Mouse (Mus musculus) heart, embryonic 10.5 days (tissue): ENCODE results near the gene Ostm1. TPM values are rescaled to one million over a fixed set of nuclear protein-coding genes. Genes with fewer than 3 reads are reported as not detected.

ENCODE experiments used
- DNase-seq: peaks from one replicate; pipeline ENCODE4 v3.0.0-alpha.2; 2017; ENCODE audit warnings: low spot score
- H3K27ac ChIP-seq: fragments of 300-500 bp; sonication (generic); 2 replicates; pipeline ENCODE4 v1.5.1; 2016; ENCODE audit warnings: mild to moderate bottlenecking
- H3K27me3 ChIP-seq: fragments of 300-500 bp; sonication (generic); 2 replicates; pipeline ENCODE4 v1.6.1; 2016; ENCODE audit warnings: mild to moderate bottlenecking; ENCODE audit not compliant: poor library complexity, insufficient read depth, severe bottlenecking
- H3K36me3 ChIP-seq: fragments of 300-500 bp; sonication (generic); 2 replicates; pipeline ENCODE4 v1.6.1; 2016; ENCODE audit warnings: mild to moderate bottlenecking, moderate library complexity
- H3K4me1 ChIP-seq: fragments of 300-500 bp; sonication (generic); 2 replicates; pipeline ENCODE4 v1.6.1; 2016; ENCODE audit warnings: mild to moderate bottlenecking
- H3K4me3 ChIP-seq: fragments of 300-500 bp; sonication (generic); 2 replicates; pipeline ENCODE4 v1.5.1; 2016; ENCODE audit warnings: mild to moderate bottlenecking, moderate library complexity
- H3K9me3 ChIP-seq: fragments of 300-500 bp; sonication (generic); 2 replicates; pipeline ENCODE4 v1.6.1; 2016; ENCODE audit warnings: mild to moderate bottlenecking, moderate library complexity
- WGBS: fragments of 180-500 bp; shearing (Covaris S2); methylation state at CpG from one replicate; pipeline ENCODE4 v1.1.7; 2016; 5-methylcytosine and 5-hydroxymethylcytosine counted together
- polyA plus RNA-seq: library from polyadenylated mRNA; unstranded; fragments of >200 nt; fragmentation: Nextera tagmentation; extraction: Ambion mirVana; gene quantifications from 2 replicates; pipeline ENCODE4 v1.2.1, GENCODE M21; 2016

Ostm1 gene
- polyA plus RNA-seq: 21.1 and 31.6 TPM in 2 replicates

DNA sequence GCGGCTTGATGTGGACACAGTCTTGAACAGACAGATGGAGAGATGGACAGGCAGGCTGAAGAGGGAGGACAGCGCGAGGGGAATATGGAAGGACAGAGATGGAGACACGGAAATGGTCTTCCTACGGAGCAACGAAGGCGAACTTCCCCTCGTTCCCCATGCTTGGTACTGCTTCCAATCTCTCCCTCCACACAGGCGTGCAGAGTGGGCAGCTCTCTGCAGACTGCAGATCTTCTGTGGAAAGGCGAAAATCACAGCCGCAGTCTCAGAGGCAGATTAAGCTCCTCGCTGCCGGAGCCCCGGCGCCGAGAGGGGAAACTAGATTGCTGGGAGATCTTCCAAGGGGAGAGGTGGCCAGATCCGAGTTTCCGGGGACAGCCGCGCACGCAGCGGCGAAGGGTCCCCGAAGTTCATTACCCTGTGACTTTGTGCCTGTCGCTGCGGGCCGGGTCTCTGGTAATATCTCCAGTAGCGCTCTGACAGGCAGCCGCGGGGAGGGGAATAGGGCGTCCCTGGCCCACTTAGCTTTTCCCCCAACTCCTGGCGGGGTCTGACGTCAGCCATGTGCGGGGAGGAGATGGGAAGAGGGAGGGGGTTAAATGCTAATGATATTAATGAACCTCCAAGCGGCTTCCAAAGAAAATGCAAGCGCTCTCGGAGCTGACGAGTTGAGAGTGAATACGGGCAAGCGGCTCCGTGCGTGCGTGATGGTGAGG is at the start of gene Ostm1, which contains the start of gene Nr2e1:
TSS of gene Ostm1 (plus strand) at position 666 of the 716 bp plus-strand sequence.
TSS of gene Nr2e1 (minus strand) at position 476 of the 716 bp plus-strand sequence.
- no peak within 1 kb of the TSS for H3K27ac ChIP-seq
- peak within 1 kb of the TSS; percentile 49 for H3K4me3 ChIP-seq
- no peaks in the 10 kb centered on the region for H3K9me3 ChIP-seq
- no peaks in the 10 kb centered on the region for H3K36me3 ChIP-seq
- DNase-seq: no peak
- H3K27me3 ChIP-seq: peaks cover 98% of the 10 kb centered on the region
- under 1% methylated on average over 43 of the region's 43 CpGs for WGBS
- H3K4me1 ChIP-seq: peaks cover 43% of the 10 kb centered on the region

DNA sequence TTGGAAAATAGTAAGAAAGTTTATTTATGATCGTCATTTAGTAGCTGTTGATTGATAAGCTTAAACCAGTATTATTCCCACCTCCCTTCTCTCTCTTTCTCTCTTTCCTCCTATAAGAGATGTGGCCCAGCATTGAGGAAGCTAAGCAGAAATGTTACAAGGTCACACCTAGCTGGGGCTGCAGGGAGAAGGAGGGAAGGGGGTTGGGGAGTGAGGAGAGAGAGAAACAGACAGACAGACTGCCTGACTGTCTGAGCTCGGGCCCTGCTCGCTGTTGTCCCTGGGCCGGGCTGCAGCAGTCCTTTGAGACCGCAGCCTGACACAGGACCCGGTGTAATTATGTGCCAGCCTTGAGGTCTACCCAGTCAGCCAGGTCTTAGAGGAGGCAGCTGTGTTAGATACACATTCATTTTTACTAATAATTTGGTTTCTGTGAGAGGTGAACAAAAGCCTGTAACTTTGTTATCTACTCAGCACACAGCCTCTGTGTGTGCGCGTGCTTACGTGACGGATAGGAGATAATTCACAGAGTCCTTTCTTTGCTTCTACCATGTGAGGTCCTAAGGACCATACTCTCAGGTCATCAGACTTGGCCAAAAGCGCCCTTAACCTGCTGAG is 49.7 kb upstream of the Ostm1 start:
- Histone ChIP-seq H3K36me3 (peaks cover 62% of the 10 kb centered on the region), H3K27ac (peak overlapping the region; percentile 73)
- 82% methylated on average over 11 of the region's 11 CpGs for WGBS

DNA sequence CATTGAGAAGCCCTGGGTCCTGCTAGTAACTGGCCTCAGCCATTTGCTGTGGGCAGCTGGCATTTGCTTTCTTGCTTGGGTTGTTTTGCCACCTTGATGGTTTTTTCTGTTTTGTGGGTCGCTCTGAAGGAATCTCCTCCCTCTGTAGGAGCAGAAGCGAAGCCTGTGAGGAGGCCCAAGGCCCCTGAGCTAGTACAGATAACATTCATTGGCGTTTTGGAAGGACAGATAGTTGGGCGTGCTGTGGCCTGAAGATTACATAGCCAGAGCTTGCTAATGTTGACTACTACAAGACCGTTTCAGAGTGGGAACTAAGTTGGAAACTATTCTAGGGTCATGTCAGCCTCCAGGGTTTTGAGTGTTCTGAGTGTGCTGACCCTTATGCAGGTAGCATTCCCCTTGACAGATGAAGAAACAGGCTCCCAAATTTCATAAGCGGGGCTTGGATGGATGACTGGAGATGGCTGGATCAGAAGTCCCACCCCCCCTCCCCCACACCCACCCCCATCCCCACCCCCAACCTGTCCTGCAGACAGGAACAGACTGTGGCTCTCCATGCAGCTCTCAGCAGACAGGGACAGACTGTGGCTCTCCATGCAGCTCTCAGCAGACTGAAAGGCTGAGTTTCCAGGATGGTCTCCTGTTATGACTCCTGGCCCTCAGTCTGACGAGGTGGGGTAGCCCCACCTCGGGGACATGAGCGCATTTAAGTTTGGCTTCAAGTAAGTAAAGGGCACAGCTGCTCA is 45.9 kb upstream of the Ostm1 start:
- DNase-seq: peak; percentile 90
- H3K27me3 ChIP-seq: no peaks in the 10 kb centered on the region
- H3K27ac ChIP-seq: peak overlapping the region; percentile 75
- no peaks in the 10 kb centered on the region for H3K9me3 ChIP-seq
- H3K4me1 ChIP-seq: peaks cover 25% of the 10 kb centered on the region
- WGBS: 53% methylated on average over 9 of the region's 9 CpGs
- peaks cover 34% of the 10 kb centered on the region for H3K36me3 ChIP-seq
- H3K4me3 ChIP-seq: no peak overlapping the region

More for the DNA sequence above, 49.7 kb upstream of the Ostm1 start:
- H3K4me1 ChIP-seq: peaks cover 22% of the 10 kb centered on the region
- DNase-seq: peak; percentile 85
- no peaks in the 10 kb centered on the region for H3K27me3 ChIP-seq
- no peak overlapping the region for H3K4me3 ChIP-seq
- no peaks in the 10 kb centered on the region for H3K9me3 ChIP-seq

DNA sequence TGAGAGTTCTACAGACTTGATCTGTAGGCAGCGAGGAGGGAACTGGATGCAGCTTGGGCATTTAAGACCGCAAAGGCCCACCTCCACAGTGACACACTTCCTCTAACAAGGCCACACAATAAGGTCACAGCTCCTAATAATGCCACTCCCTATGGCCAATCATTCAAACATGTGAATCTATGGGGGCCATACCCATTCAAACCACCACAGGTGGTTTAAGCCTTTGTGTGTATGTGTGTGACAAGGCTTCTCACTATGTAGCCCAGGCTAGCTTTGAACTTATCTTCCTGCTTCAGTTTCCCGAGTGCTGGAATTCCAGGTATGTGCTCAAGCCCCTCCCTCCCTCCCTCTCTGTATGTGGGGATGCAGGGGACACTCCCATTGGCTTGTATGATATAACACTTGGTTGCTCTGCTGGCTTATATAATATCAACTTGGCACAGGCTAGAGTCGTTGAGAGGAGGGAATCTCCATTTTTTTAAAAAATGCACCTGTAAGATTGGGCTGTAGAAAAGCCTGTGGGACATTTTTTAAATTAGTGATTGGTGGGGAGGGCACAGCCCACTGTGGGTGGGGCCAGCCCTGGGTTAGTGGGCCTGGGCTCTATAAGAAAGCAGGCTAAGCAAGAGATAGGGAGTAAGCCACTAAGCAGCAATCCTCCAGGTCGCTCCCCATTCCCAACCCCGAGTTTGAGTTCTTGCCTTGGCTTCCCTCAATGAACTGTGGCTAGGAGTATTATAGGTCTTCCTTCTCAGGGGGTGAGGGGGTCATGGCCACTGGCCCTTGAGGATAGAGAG is 37.7 kb upstream of the Ostm1 start:
- H3K27me3 ChIP-seq: no peaks in the 10 kb centered on the region
- H3K4me1 ChIP-seq: no peaks in the 10 kb centered on the region
- H3K9me3 ChIP-seq: no peaks in the 10 kb centered on the region
- H3K4me3 ChIP-seq: no peak overlapping the region
- H3K27ac ChIP-seq: peak overlapping the region; percentile 32; the same call in 1 of the 2 replicates
- DNase-seq: no peak
- 74% methylated on average over 6 of the region's 6 CpGs for WGBS
- no peaks in the 10 kb centered on the region for H3K36me3 ChIP-seq

DNA sequence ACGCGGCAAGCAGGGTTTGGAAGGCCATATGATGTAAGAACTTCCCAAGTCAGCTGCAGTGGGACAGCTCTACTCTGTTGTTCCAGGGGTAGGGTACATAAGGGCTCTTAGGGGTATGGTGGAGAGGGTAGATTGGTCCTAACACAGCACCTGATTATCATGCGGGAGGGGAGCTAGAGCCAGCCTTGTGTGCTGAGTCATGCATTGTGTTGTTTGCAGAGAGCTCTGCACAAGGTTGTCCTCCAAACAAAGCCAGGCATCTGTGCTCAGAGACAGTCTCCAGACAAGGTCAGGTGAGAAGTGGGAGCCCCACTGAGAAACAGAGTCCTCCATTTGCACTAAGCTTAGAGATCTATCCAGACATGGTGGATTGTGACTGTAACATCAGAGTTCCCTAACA is 37.1 kb upstream of the Ostm1 start:
- 83% methylated on average over 3 of the region's 3 CpGs for WGBS
- no peaks in the 10 kb centered on the region for H3K9me3 ChIP-seq
- H3K27me3 ChIP-seq: no peaks in the 10 kb centered on the region
- peak overlapping the region; percentile 32; the same call in 1 of the 2 replicates for H3K27ac ChIP-seq
- peak; percentile 81 for DNase-seq
- no peaks in the 10 kb centered on the region for H3K36me3 ChIP-seq
- no peak overlapping the region for H3K4me3 ChIP-seq
- H3K4me1 ChIP-seq: no peaks in the 10 kb centered on the region

DNA sequence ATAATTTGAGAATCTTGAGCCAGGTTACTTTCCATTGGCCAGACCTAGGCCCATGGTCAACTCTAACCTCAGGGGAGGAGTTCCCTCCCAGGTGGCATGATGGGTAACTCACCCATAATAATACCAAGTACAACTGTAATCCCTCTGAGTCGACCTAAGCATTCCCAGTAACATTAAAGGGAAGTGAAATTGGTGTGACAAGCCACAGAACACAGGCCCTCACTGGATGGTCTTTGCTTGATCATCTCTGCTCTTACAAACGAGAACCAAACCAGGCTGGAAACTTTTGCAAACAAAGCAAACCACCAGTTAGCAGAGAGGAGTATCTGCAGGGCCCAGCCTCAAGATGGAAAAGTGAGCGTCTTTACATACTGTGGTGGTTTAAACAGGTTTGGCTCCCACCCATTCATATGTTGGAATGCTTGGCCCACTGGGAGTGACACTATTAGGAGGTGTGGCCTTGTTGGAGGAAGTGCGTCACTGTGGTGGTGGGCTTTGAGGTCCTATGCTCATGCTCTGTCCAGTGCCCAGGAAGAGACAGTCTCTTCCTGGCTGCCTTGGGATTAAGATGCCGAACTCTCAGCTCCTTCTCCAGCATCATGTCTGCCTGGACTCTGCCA is 23.9 kb upstream of the Ostm1 start:
- no peak overlapping the region for H3K27ac ChIP-seq
- no peak for DNase-seq
- H3K4me1 ChIP-seq: no peaks in the 10 kb centered on the region
- H3K9me3 ChIP-seq: no peaks in the 10 kb centered on the region
- H3K36me3 ChIP-seq: no peaks in the 10 kb centered on the region
- peaks cover 20% of the 10 kb centered on the region; the same call in 1 of the 2 replicates for H3K27me3 ChIP-seq
- 72% methylated on average over 5 of the region's 5 CpGs for WGBS
- H3K4me3 ChIP-seq: no peak overlapping the region

DNA sequence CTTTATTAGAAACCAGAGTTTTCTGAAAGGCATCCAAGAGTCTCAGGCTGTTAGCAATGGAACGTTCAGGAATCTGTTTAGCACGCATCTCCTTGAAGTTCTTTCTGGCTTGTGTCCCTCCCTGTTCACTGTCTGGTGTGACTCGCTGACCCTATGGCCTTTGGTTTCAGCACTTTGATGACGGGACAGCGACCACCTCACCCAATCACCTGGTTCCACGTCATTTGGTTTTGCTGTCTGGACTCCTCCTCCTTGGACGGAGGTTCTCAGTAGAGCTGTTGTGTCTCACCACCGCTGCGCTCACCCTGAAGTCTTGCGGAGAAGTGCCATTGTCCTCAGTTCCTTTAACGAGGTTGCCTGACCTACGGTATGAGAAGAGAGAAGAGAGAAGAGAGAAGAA is 21.4 kb upstream of the Ostm1 start:
- H3K9me3 ChIP-seq: no peaks in the 10 kb centered on the region
- peak; percentile 93 for DNase-seq
- H3K36me3 ChIP-seq: no peaks in the 10 kb centered on the region
- WGBS: 1% methylated on average over 12 of the region's 12 CpGs
- no peak overlapping the region for H3K4me3 ChIP-seq
- peaks cover 44% of the 10 kb centered on the region for H3K27me3 ChIP-seq
- H3K27ac ChIP-seq: no peak overlapping the region
- H3K4me1 ChIP-seq: no peaks in the 10 kb centered on the region

DNA sequence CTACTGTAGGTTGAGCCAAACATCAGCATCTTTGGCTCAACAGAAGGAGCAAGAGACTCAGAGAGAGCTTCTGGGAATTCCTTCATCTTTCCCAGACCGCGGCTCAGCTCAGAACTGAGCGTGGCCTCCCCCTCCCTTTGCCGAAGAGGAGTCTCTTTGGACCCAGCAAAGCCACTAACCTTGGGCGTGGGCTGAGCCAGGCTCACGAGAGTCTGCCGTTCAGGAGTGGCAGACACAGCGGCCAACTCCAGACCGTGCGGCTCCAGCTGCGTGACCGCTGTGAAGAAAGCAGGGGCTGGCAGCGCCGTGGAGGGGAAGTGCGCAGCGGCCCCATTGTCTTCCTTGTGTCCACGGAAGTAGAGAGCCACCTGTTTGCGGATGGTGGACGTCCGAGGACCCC is 11.1 kb upstream of the Ostm1 start:
- no peaks in the 10 kb centered on the region for H3K36me3 ChIP-seq
- H3K27ac ChIP-seq: no peak overlapping the region
- H3K4me1 ChIP-seq: peaks cover 5% of the 10 kb centered on the region; the same call in 1 of the 2 replicates
- WGBS: 2% methylated on average over 20 of the region's 20 CpGs
- no peaks in the 10 kb centered on the region for H3K9me3 ChIP-seq
- H3K27me3 ChIP-seq: peaks cover 99% of the 10 kb centered on the region
- no peak for DNase-seq
- peak overlapping the region; percentile 18 for H3K4me3 ChIP-seq

DNA sequence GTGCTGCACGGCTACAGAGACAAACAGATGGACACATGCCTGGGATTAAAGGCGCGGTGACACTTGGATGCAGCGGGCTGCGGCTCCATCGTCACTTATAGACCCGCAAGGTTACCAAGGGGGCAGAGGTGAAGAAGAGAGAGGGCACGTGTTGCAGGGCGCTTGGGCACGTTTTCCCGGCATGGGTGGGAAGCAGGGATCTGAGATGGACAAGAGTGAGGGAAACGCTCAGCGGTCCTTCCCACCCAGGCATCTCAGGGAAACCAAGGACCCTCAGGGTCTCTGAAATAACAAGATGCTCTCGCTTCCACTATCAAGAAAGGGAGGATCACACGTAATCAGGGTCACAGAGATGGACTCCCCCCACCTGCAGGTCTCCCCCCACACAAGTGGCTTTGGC is 10.7 kb upstream of the Ostm1 start:
- H3K27ac ChIP-seq: no peak overlapping the region
- DNase-seq: no peak
- peaks cover 5% of the 10 kb centered on the region; the same call in 1 of the 2 replicates for H3K4me1 ChIP-seq
- H3K4me3 ChIP-seq: peak overlapping the region; percentile 18; the same call in 1 of the 2 replicates
- WGBS: 2% methylated on average over 15 of the region's 15 CpGs
- no peaks in the 10 kb centered on the region for H3K9me3 ChIP-seq
- H3K36me3 ChIP-seq: no peaks in the 10 kb centered on the region
- peaks cover 99% of the 10 kb centered on the region for H3K27me3 ChIP-seq

DNA sequence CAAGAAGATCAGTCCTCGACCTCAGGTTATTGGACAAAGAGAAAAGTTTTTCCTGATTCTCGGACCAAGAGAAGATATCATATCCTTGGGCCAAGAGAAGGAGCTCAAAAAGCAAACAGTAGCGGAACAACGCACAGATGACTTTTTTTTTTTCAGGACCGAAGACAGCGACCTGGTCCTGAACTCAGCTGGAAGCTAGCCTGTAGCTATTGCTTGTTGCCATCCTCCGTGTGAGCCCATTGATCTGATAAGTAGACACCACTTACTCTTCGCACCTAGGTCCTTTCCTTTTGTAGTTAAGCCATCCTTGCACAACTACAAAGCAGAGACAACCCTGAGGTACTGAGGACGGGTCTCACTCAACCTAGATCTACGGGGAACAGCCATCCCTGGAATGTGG is 9.0 kb upstream of the Ostm1 start:
- H3K27ac ChIP-seq: no peak overlapping the region
- 3% methylated on average over 10 of the region's 10 CpGs for WGBS
- H3K9me3 ChIP-seq: no peaks in the 10 kb centered on the region
- H3K4me3 ChIP-seq: no peak overlapping the region
- no peaks in the 10 kb centered on the region for H3K36me3 ChIP-seq
- peaks cover 9% of the 10 kb centered on the region for H3K4me1 ChIP-seq
- no peak for DNase-seq
- H3K27me3 ChIP-seq: peaks cover 99% of the 10 kb centered on the region

DNA sequence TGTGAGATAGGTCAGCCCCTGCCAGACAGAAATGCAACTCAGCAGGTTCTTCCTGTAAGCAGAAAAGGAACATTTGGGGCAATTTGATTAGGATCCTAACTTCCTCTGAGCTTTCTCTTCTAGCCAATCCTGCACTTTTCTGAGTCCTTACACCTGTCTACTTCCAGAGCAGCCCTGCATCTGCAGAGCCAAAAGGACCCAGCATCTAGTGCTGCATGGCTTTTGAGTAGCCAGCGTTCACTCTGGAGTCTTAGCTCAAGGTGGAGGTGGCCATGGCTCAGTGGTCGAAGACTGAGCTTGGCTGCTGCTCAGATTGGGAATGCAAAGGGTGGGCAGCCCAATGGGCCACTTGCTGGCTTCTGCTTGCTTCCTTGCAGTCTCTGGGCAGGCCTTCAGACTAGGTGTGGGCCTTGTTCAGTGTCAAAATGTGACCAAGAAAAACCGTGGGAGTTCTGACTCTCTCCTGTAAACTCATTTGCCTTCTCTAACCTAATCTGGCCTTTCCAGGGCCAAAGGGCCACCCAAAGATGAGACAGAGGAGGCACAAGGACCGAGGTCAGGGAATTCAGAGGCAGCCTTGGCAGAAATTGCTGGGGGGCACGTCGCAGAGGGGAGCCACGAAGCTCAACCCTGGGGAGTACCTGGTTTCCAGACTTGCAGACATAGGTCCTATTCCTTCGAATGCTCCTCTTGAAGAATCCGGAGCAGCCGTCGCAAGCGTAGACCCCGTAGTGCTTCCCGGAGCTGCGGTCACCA is 5.9 kb upstream of the Ostm1 start:
- Histone ChIP-seq H3K4me3 (no peak overlapping the region), H3K27me3 (peaks cover 98% of the 10 kb centered on the region), H3K27ac (no peak overlapping the region), H3K4me1 (peaks cover 25% of the 10 kb centered on the region), H3K9me3 (no peaks in the 10 kb centered on the region), H3K36me3 (no peaks in the 10 kb centered on the region)
- no peak for DNase-seq
- 1% methylated on average over 15 of the region's 15 CpGs for WGBS
